In the genomic region with DNA sequence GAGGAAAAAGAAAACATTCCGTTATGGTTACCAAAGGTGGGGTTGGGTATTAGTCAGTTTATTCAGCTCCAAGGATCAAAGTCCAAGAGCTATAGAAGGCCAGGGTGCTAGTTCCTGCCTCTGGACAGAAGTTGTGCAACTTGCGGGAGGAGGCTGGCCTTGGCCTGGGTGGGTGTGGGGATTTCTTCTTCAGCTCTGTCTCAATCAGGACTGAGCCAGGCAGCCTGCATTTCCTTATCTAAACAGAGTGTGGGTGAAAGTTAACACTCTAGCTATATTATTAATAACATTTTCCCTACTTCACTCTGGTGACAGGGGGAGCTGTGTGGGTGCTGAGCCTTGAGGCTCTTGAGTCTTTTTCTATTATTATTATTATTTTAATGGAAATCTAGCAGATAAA, we compare ENCODE assay signal across 8 mouse cellular contexts. TPM values are rescaled to one million over a fixed set of nuclear protein-coding genes. Genes with fewer than 3 reads are reported as not detected.
DNase-seq lines count a peak whose midpoint lies in the region; TF ChIP-seq lines count a peak whose summit lies in the region.
"Had no signal": no experiment of that assay in that cellular context is flagged by ENCODE, and none has a peak within 500 bp of the region (broad histone marks: within the 10 kb centered on the region; RNA-seq: fewer than 3 reads in every experiment).

No protein-coding gene starts in this region.

- no peak overlapping the region for H3K9ac ChIP-seq in MEL (ENCODE audit: control insufficient read depth, low read depth, low read length, poor library complexity, severe bottlenecking)

- H3K27ac ChIP-seq in MEL (ENCODE audit: control insufficient read depth, low read depth, low read length) = no peak overlapping the region; the same call in 1 of the 2 replicates

- no peak overlapping the region for H3K4me3 ChIP-seq in MEL (ENCODE audit: control insufficient read depth in 1 of 2, insufficient read depth in 1 of 2, low read depth in 2 of 2, low read length in 2 of 2)

- H3K79me2 ChIP-seq in MEL (ENCODE audit: control insufficient read depth, insufficient read depth, low read length, poor library complexity) = no peaks in the 10 kb centered on the region

- peak; percentile 76 to 83 for TF ChIP-seq EP300 in MEL (IDR thresholded peaks at IDR 0.05; ENCODE audit: low read depth in 1 of 2, low read length in 2 of 2)

- TF ChIP-seq RAD21 in MEL (IDR thresholded peaks at IDR 0.05; ENCODE audit: low read depth, low read length) = no peak

- H3K9me3 ChIP-seq in MEL (replicated peaks; ENCODE audit: insufficient read depth, low read length) = no peaks in the 10 kb centered on the region

- no peaks in the 10 kb centered on the region; a peak in 1 of 4 replicates for H3K27me3 ChIP-seq in MEL (ENCODE audit: control insufficient read depth in 1 of 2, insufficient read depth in 2 of 2, low read length in 2 of 2)

- no peak for TF ChIP-seq POLR2A in MEL (IDR thresholded peaks at IDR 0.05; ENCODE audit: control insufficient read depth in 1 of 2, insufficient read depth in 1 of 2, low read depth in 1 of 2, low read length in 2 of 2, poor library complexity in 1 of 2)

- H3K4me1 ChIP-seq in MEL (ENCODE audit: control insufficient read depth in 1 of 2, insufficient read depth in 2 of 2, low read length in 2 of 2) = peaks cover 9 to 14% of the 10 kb centered on the region in 2 experiments; a peak in 3 of 4 replicates

- peaks cover 0 to 15% of the 10 kb centered on the region in 2 experiments; a peak in 2 of 4 replicates for H3K36me3 ChIP-seq in MEL (ENCODE audit: control insufficient read depth in 1 of 2, insufficient read depth in 2 of 2, low read length in 2 of 2)

- intact Hi-C loops in gastrocnemius, postnatal 14 days (cut with DNase I; ENCODE audit: low total_unique reads) = no loop called here

- peak; percentile 75 for DNase-seq in MEL (ENCODE audit: low read depth, low spot score)
- peak; percentile 47 to 49 for DNase-seq in adrenal gland, adult 18-20 months (ENCODE audit: low spot score in 2 of 2)
- DNase-seq in kidney, postnatal 10 days = peak; percentile 52
- peak; percentile 78 for DNase-seq in lung, postnatal 25 days (ENCODE audit: low spot score)
- no peak for DNase-seq in embryo, embryonic 10 days (ENCODE audit: low spot score)
- no peak for DNase-seq in layer of hippocampus, postnatal 10 days (ENCODE audit: low spot score in 2 of 2)
- no peak for DNase-seq in gastrocnemius, postnatal 14 days
- DNase-seq: right cerebral cortex, postnatal 14 days had no signal

- peak in 1 of 3 experiments; percentile 28; a peak in 1 of 6 replicates for TF ChIP-seq CTCF in MEL (IDR thresholded peaks at IDR 0.05 in 2 of 3, conservative IDR thresholded peaks at IDR 0.05 in 1 of 3; ENCODE audit: control insufficient read depth in 1 of 3, insufficient read depth in 1 of 3, low read depth in 2 of 3, low read length in 3 of 3, poor library complexity in 1 of 3, severe bottlenecking in 1 of 3)

TF ChIP-seq in MEL, 35 proteins besides CTCF, POLR2A, EP300 and RAD21:
- TF ChIP-seq TCF12 (IDR thresholded peaks at IDR 0.05; ENCODE audit: low read depth, low read length) (peak; percentile 76), NELFE (IDR thresholded peaks at IDR 0.05; ENCODE audit: low read depth, low read length) (no peak), ETS1 (IDR thresholded peaks at IDR 0.05; ENCODE audit: low read depth, low read length) (peak; percentile 33; the same call in 1 of the 2 replicates), USF2 (IDR thresholded peaks at IDR 0.05; ENCODE audit: borderline replicate concordance in 1 of 2, insufficient read depth in 1 of 2, low read depth in 1 of 2, low read length in 2 of 2) (no peak), UBTF (IDR thresholded peaks at IDR 0.05; ENCODE audit: borderline replicate concordance, insufficient read depth, low read depth, low read length) (no peak), TAL1 (IDR thresholded peaks at IDR 0.05; ENCODE audit: low read length) (peak; percentile 82), HCFC1 (IDR thresholded peaks at IDR 0.05; ENCODE audit: low read depth, low read length) (no peak), NRF1 (IDR thresholded peaks at IDR 0.05; ENCODE audit: insufficient read depth, low read depth, low read length, poor library complexity, severe bottlenecking) (no peak), GATA1 (IDR thresholded peaks at IDR 0.05; ENCODE audit: low read depth, low read length) (peak; percentile 86), GABPA (IDR thresholded peaks at IDR 0.05; ENCODE audit: low read depth, low read length) (no peak), TBP (IDR thresholded peaks at IDR 0.05; ENCODE audit: low read depth, low read length) (0 out of 2 replicates have a peak, but pooled peaks have one; percentile 12), SIN3A (IDR thresholded peaks at IDR 0.05; ENCODE audit: low read length) (peak; percentile 53; the same call in 1 of the 2 replicates), BHLHE40 (IDR thresholded peaks at IDR 0.05; ENCODE audit: borderline replicate concordance, low read depth, low read length) (no peak), POLR2AphosphoS2 (IDR thresholded peaks at IDR 0.05; ENCODE audit: low read length) (no peak), RCOR1 (IDR thresholded peaks at IDR 0.05; ENCODE audit: low read depth, low read length) (peak; percentile 67; the same call in 1 of the 2 replicates), ZNF384 (IDR thresholded peaks at IDR 0.05; ENCODE audit: low read depth, low read length) (no peak)

RNA-seq across cellular contexts. Expression of a gene that starts 12.6 kb away (rescaled TPM):
- total RNA-seq in MEL (2012; rRNA removed) = 223 and 307 TPM in 2 replicates
- polyA plus RNA-seq in MEL (2012; ENCODE audit: insufficient read depth in 1 of 2, insufficient read length in 2 of 2, low read depth in 1 of 2, low replicate concordance in 2 of 2, missing spikeins in 1 of 2) = 100 to 1,000 TPM in 1 of 2 experiments, not detected in 1; 416 TPM
- total RNA-seq in adrenal gland, adult 18-20 months (2021) = 100 to 1,000 TPM; 648 to 719 TPM
- 100 to 1,000 TPM; 174 to 189 TPM for total RNA-seq in layer of hippocampus, postnatal 10 days (2021)
- 100 to 1,000 TPM; 211 to 229 TPM for total RNA-seq in gastrocnemius, postnatal 14 days (2021)

RNA-seq across cellular contexts. Expression of a gene that starts 21.3 kb away (rescaled TPM):
- total RNA-seq in MEL (2012; rRNA removed) = 258 and 281 TPM in 2 replicates
- 100 to 1,000 TPM in 1 of 2 experiments, not detected in 1; 358 TPM for polyA plus RNA-seq in MEL (2012; ENCODE audit: insufficient read depth in 1 of 2, insufficient read length in 2 of 2, low read depth in 1 of 2, low replicate concordance in 2 of 2, missing spikeins in 1 of 2)
- 100 to 1,000 TPM; 822 to 909 TPM for total RNA-seq in adrenal gland, adult 18-20 months (2021)
- total RNA-seq in layer of hippocampus, postnatal 10 days (2021) = 100 to 1,000 TPM; 537 to 556 TPM
- total RNA-seq in gastrocnemius, postnatal 14 days (2021) = 100 to 1,000 TPM; 226 to 247 TPM

RNA-seq across cellular contexts. Expression of a gene that starts 35.4 kb away (rescaled TPM):
- total RNA-seq in MEL (2012; rRNA removed) = 12.2 and 15.1 TPM in 2 replicates
- polyA plus RNA-seq in MEL (2012; ENCODE audit: insufficient read depth in 1 of 2, insufficient read length in 2 of 2, low read depth in 1 of 2, low replicate concordance in 2 of 2, missing spikeins in 1 of 2) = 10 to 100 TPM in 1 of 2 experiments, not detected in 1; 22.8 TPM
- 10 to 100 TPM; 32.3 to 40.3 TPM for total RNA-seq in adrenal gland, adult 18-20 months (2021)
- total RNA-seq in layer of hippocampus, postnatal 10 days (2021) = 10 to 100 TPM; 17.3 to 20.7 TPM
- total RNA-seq in gastrocnemius, postnatal 14 days (2021) = 10 to 100 TPM; 25.5 to 28.9 TPM

RNA-seq across cellular contexts. Expression of a gene that starts 35.5 kb away (rescaled TPM):
- total RNA-seq in MEL (2012; rRNA removed) = 12.3 and 14.2 TPM in 2 replicates
- polyA plus RNA-seq in MEL (2012; ENCODE audit: insufficient read depth in 1 of 2, insufficient read length in 2 of 2, low read depth in 1 of 2, low replicate concordance in 2 of 2, missing spikeins in 1 of 2) = 10 to 100 TPM in 1 of 2 experiments, not detected in 1; 26.0 TPM
- 10 to 100 TPM; 15.4 to 15.5 TPM for total RNA-seq in adrenal gland, adult 18-20 months (2021)
- 1 to 10 TPM; 2.7 to 3.2 TPM for total RNA-seq in layer of hippocampus, postnatal 10 days (2021)
- total RNA-seq in gastrocnemius, postnatal 14 days (2021) = 1 to 10 TPM; 3.9 to 4.0 TPM

RNA-seq across cellular contexts. Expression of a gene that starts 45.0 kb away (rescaled TPM):
- total RNA-seq in MEL (2012; rRNA removed) = 133 and 159 TPM in 2 replicates
- 100 to 1,000 TPM in 1 of 2 experiments, not detected in 1; 174 TPM for polyA plus RNA-seq in MEL (2012; ENCODE audit: insufficient read depth in 1 of 2, insufficient read length in 2 of 2, low read depth in 1 of 2, low replicate concordance in 2 of 2, missing spikeins in 1 of 2)
- total RNA-seq in adrenal gland, adult 18-20 months (2021) = 10 to 100 TPM; 20.3 to 24.6 TPM
- total RNA-seq in layer of hippocampus, postnatal 10 days (2021) = 10 to 100 TPM; 74.0 to 74.6 TPM
- 10 to 100 TPM; 16.2 to 17.4 TPM for total RNA-seq in gastrocnemius, postnatal 14 days (2021)

Comparison
In these comparisons a context has a peak if more than half of its experiments do, and no peak if none do; other contexts are left out.
1. DNase-seq: peak in MEL (single experiment), adrenal gland, adult 18-20 months (2 of 2), kidney, postnatal 10 days (single experiment) and lung, postnatal 25 days (single experiment); none in embryo, embryonic 10 days (single experiment), layer of hippocampus, postnatal 10 days (0 of 2) and gastrocnemius, postnatal 14 days (single experiment).